Mouse (Mus musculus) C2C12 (cell line): Measurements from ENCODE around the gene Ephb4. TPM values are rescaled to one million over a fixed set of nuclear protein-coding genes. Genes with fewer than 3 reads are reported as not detected.

Source experiments
- H3K27me3 ChIP-seq: one replicate; pipeline ENCODE4 v1.6.1; 2011; ENCODE audit not compliant: control insufficient read depth, insufficient read depth, insufficient read length
- H3K36me3 ChIP-seq: one replicate; pipeline ENCODE4 v1.6.1; 2011; ENCODE audit not compliant: control insufficient read depth, insufficient read depth
- H3K4me3 ChIP-seq: one replicate; pipeline ENCODE4 v1.5.1; 2011; ENCODE audit warnings: mild to moderate bottlenecking, control low read depth; ENCODE audit not compliant: poor library complexity, insufficient read depth, severe bottlenecking
- H3K79me2 ChIP-seq: one replicate; pipeline ENCODE4 v1.6.1; 2011; ENCODE audit not compliant: control insufficient read depth, insufficient read depth
- H3K79me3 ChIP-seq: one replicate; pipeline ENCODE4 v1.6.1; 2011; ENCODE audit warnings: low read depth, control low read depth
- H3ac ChIP-seq: one replicate; pipeline ENCODE3; 2011; ENCODE audit warnings: low read depth; ENCODE audit not compliant: control insufficient read depth, insufficient read length
- CEBPB ChIP-seq: IDR thresholded peaks from one replicate; pipeline ENCODE4 v1.6.1; 2011; ENCODE audit warnings: low read depth, mild to moderate bottlenecking, control low read depth, moderate library complexity
- CTCF ChIP-seq: IDR thresholded peaks from one replicate; pipeline ENCODE4 v1.5.1; 2011; ENCODE audit not compliant: control insufficient read depth, insufficient read depth, insufficient read length
- FOSL1 ChIP-seq: IDR thresholded peaks from one replicate; pipeline ENCODE4 v1.8.0; 2011; ENCODE audit warnings: mild to moderate bottlenecking, low read length; ENCODE audit not compliant: poor library complexity, insufficient read depth, severe bottlenecking
- MAX ChIP-seq: IDR thresholded peaks from one replicate; pipeline ENCODE4 v1.6.1; 2011; ENCODE audit warnings: mild to moderate bottlenecking, control low read depth
- MYOD1 ChIP-seq: IDR thresholded peaks from one replicate; pipeline ENCODE4 v1.6.1; 2011; ENCODE audit warnings: low read depth; ENCODE audit not compliant: control insufficient read depth, insufficient read length
- MYOG ChIP-seq: IDR thresholded peaks from one replicate; pipeline ENCODE4 v1.6.1; 2011; ENCODE audit not compliant: control insufficient read depth, insufficient read length; ENCODE audit errors: extremely low read depth
- USF1 ChIP-seq: IDR thresholded peaks from one replicate; pipeline ENCODE4 v1.6.1; 2011; ENCODE audit warnings: low read depth, mild to moderate bottlenecking, control low read depth, moderate library complexity
- polyA plus RNA-seq: library from polyadenylated mRNA; unstranded; fragments of >200 nt; fragmentation: generic; extraction: Trizol; gene quantifications from one replicate; pipeline ENCODE4 v1.2.1, GENCODE M21; 2012; ENCODE audit warnings: missing spikeins

Gene Ephb4
- polyA plus RNA-seq, 1 experiment, result 25.2 TPM

GRCm38 (mm10) chr5:137358382-137358781 is 8.5 kb downstream of the Ephb4 start:
- H3K4me3 ChIP-seq, result no peak overlapping the region
- TF ChIP-seq CTCF (no peak), USF1 (no peak), FOSL1 (no peak), MAX (no peak), CEBPB (no peak), MYOG (no peak), MYOD1 (no peak)
- peaks cover 14% of the 10 kb centered on the region for H3K79me2 ChIP-seq
- peaks cover 48% of the 10 kb centered on the region for H3K36me3 ChIP-seq
- no peaks in the 10 kb centered on the region for H3K27me3 ChIP-seq
- peaks cover 4% of the 10 kb centered on the region for H3K79me3 ChIP-seq
- H3ac ChIP-seq, result no peak overlapping the region

GRCm38 (mm10) chr5:137369665-137370064 is 19.8 kb downstream of the Ephb4 start:
- Histone ChIP-seq H3K79me3 (no peaks in the 10 kb centered on the region), H3K27me3 (no peaks in the 10 kb centered on the region), H3K36me3 (peaks cover 87% of the 10 kb centered on the region), H3K4me3 (no peak overlapping the region), H3ac (no peak overlapping the region), H3K79me2 (no peaks in the 10 kb centered on the region)
- TF ChIP-seq MAX (no peak), CEBPB (no peak), CTCF (no peak), USF1 (no peak), MYOD1 (no peak), MYOG (no peak), FOSL1 (no peak)

GRCm38 (mm10) chr5:137373371-137373950 is 23.6 kb downstream of the Ephb4 start:
- Histone ChIP-seq H3ac (no peak overlapping the region), H3K79me2 (no peaks in the 10 kb centered on the region), H3K79me3 (no peaks in the 10 kb centered on the region), H3K4me3 (no peak overlapping the region), H3K36me3 (peaks cover 62% of the 10 kb centered on the region), H3K27me3 (no peaks in the 10 kb centered on the region)
- TF ChIP-seq FOSL1, result no peak
- TF ChIP-seq MAX, result no peak
- no peak for TF ChIP-seq MYOD1
- no peak for TF ChIP-seq CEBPB
- TF ChIP-seq MYOG, result no peak
- no peak for TF ChIP-seq CTCF
- no peak for TF ChIP-seq USF1

GRCm38 (mm10) chr5:137374521-137375080 is 24.7 kb downstream of the Ephb4 start:
- Histone ChIP-seq H3K4me3 (no peak overlapping the region), H3K36me3 (peaks cover 50% of the 10 kb centered on the region), H3K79me3 (no peaks in the 10 kb centered on the region), H3ac (no peak overlapping the region), H3K79me2 (no peaks in the 10 kb centered on the region), H3K27me3 (no peaks in the 10 kb centered on the region)
- TF ChIP-seq USF1 (no peak), CTCF (no peak), MYOD1 (no peak), MYOG (no peak), MAX (no peak), FOSL1 (no peak), CEBPB (no peak)

- no peaks in the 10 kb centered on the region for H3K79me3 ChIP-seq
- no peaks in the 10 kb centered on the region for H3K79me2 ChIP-seq
- no peak overlapping the region for H3K4me3 ChIP-seq
- H3K36me3 ChIP-seq, result peaks cover 40% of the 10 kb centered on the region
- no peak for TF ChIP-seq MYOD1
- TF ChIP-seq MYOG, result no peak
- no peak for TF ChIP-seq FOSL1
- TF ChIP-seq CTCF, result no peak
- no peak for TF ChIP-seq CEBPB
- TF ChIP-seq USF1, result no peak
- no peaks in the 10 kb centered on the region for H3K27me3 ChIP-seq
- no peak overlapping the region for H3ac ChIP-seq
These were observed 25.7 kb downstream of the Ephb4 start for GRCm38 (mm10) chr5:137375627-137376026.

GRCm38 (mm10) chr5:137376198-137376597 is 26.3 kb downstream of the Ephb4 start:
- H3K4me3 ChIP-seq, result no peak overlapping the region
- H3K36me3 ChIP-seq, result peaks cover 34% of the 10 kb centered on the region
- TF ChIP-seq CTCF (no peak), MAX (no peak), MYOD1 (no peak), FOSL1 (no peak), USF1 (no peak), CEBPB (no peak), MYOG (no peak)
- no peaks in the 10 kb centered on the region for H3K79me3 ChIP-seq
- H3K27me3 ChIP-seq, result no peaks in the 10 kb centered on the region
- H3ac ChIP-seq, result no peak overlapping the region
- H3K79me2 ChIP-seq, result no peaks in the 10 kb centered on the region
